Mouse (Mus musculus): ENCODE data around the gene Majin. TPM values are rescaled to one million over a fixed set of nuclear protein-coding genes. Genes with fewer than 3 reads are reported as not detected.

Majin gene
- total and polyA plus RNA-seq, 2 experiments, result not detected

DNA sequence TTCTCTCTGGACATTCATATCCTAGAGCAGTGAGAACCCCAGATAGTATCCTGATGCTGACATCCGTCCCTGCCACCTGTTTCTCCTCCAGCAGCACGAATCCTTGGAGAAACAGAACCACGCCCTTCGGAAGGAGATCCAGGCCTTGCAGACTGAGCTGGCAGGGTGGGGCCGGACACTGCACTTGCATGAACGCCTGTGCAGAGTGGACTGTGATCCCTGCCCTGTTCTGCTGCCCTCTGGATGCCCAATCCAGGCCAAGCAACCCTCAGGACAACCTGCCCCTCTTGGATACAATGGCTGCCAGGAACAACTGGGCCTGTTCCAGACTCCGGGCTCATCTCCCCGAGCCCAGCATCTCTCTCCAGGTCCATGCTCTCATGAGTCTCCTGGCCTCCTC, 13.0 kb upstream of the Majin start:
- Histone ChIP-seq H3K9ac (ENCODE audit: low read depth, low read length) (no peak overlapping the region), H3K4me3 (ENCODE audit: insufficient read depth, low read depth, low read length) (no peak overlapping the region), H3K4me1 (ENCODE audit: control insufficient read depth, insufficient read depth, low read length) (no peaks in the 10 kb centered on the region), H3K79me2 (ENCODE audit: control insufficient read depth, insufficient read depth, low read length) (no peaks in the 10 kb centered on the region), H3K27ac (replicated peaks; ENCODE audit: insufficient read depth, low read depth, low read length) (no peak overlapping the region), H3K27me3 (ENCODE audit: control insufficient read depth, insufficient read depth, low read length) (no peaks in the 10 kb centered on the region), H3K36me3 (ENCODE audit: control insufficient read depth, insufficient read depth, low read length) (no peaks in the 10 kb centered on the region)
- TF ChIP-seq POLR2A (IDR thresholded peaks at IDR 0.05; ENCODE audit: extremely low read depth, insufficient read depth, low read length) (no peak), CTCF (IDR thresholded peaks at IDR 0.05; ENCODE audit: low read depth, low read length) (no peak)
- no peak for DNase-seq (ENCODE audit: extremely low read depth, low read depth, low spot score)
- 77% methylated on average over 8 of the region's 8 CpGs for WGBS

DNA sequence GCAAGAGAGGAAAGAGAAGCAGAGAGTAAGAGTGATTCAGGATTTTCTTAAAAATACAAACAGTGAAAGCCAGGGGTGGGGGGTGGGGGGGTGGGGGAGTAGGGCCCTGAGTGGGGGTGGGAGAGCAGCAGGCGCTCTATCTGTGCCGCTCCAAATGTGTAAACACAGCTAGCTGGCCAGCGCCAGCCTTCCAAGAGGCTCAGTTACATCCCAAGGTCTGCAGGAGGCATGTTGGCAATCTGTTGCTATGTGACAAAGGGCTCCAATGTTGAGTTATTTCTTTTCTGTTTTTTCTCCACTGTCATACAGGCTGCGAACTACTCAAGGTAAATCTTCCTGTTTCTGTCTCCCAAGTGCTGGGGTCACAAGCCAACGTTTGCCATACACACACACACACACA, 9.4 kb upstream of the Majin start:
- WGBS, result 30% methylated on average over 5 of the region's 5 CpGs
- no peak for TF ChIP-seq POLR2A (IDR thresholded peaks at IDR 0.05; ENCODE audit: extremely low read depth, insufficient read depth, low read length)
- no peak for TF ChIP-seq CTCF (IDR thresholded peaks at IDR 0.05; ENCODE audit: low read depth, low read length)
- DNase-seq (ENCODE audit: extremely low read depth, low read depth, low spot score), result peak; percentile 10
- no peaks in the 10 kb centered on the region for H3K27me3 ChIP-seq (ENCODE audit: control insufficient read depth, insufficient read depth, low read length)
- H3K4me3 ChIP-seq (ENCODE audit: insufficient read depth, low read depth, low read length), result no peak overlapping the region
- no peak overlapping the region for H3K27ac ChIP-seq (replicated peaks; ENCODE audit: insufficient read depth, low read depth, low read length)
- no peak overlapping the region for H3K9ac ChIP-seq (ENCODE audit: low read depth, low read length)
- no peaks in the 10 kb centered on the region for H3K4me1 ChIP-seq (ENCODE audit: control insufficient read depth, insufficient read depth, low read length)
- no peaks in the 10 kb centered on the region for H3K79me2 ChIP-seq (ENCODE audit: control insufficient read depth, insufficient read depth, low read length)
- no peaks in the 10 kb centered on the region for H3K36me3 ChIP-seq (ENCODE audit: control insufficient read depth, insufficient read depth, low read length)

DNA sequence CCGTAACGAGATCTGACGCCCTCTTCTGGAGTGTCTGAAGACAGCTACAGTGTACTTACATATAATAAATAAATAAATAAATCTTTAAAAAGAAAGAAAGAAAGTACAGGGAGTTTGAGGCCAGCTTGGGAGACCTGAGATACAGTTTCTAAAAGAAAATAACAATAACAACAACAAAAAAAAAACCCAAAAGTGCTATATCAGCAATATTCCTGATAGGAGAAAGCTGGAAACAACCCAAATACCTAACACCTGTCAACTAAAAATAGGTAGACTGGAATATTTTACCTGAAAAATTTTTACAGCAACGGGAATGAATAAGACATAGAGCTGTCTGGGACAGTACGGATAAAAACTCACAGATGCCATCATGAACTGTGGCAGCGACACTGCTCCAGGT, 5.4 kb upstream of the Majin start:
- no peak for DNase-seq (ENCODE audit: extremely low read depth, low read depth, low spot score)
- WGBS, result 91% methylated on average over 6 of the region's 6 CpGs
- H3K27ac ChIP-seq (replicated peaks; ENCODE audit: insufficient read depth, low read depth, low read length), result no peak overlapping the region
- H3K27me3 ChIP-seq (ENCODE audit: control insufficient read depth, insufficient read depth, low read length), result no peaks in the 10 kb centered on the region
- TF ChIP-seq CTCF (IDR thresholded peaks at IDR 0.05; ENCODE audit: low read depth, low read length), result no peak
- TF ChIP-seq POLR2A (IDR thresholded peaks at IDR 0.05; ENCODE audit: extremely low read depth, insufficient read depth, low read length), result no peak
- no peaks in the 10 kb centered on the region for H3K79me2 ChIP-seq (ENCODE audit: control insufficient read depth, insufficient read depth, low read length)
- H3K4me1 ChIP-seq (ENCODE audit: control insufficient read depth, insufficient read depth, low read length), result no peaks in the 10 kb centered on the region
- no peak overlapping the region for H3K9ac ChIP-seq (ENCODE audit: low read depth, low read length)
- no peaks in the 10 kb centered on the region for H3K36me3 ChIP-seq (ENCODE audit: control insufficient read depth, insufficient read depth, low read length)
- no peak overlapping the region for H3K4me3 ChIP-seq (ENCODE audit: insufficient read depth, low read depth, low read length)

DNA sequence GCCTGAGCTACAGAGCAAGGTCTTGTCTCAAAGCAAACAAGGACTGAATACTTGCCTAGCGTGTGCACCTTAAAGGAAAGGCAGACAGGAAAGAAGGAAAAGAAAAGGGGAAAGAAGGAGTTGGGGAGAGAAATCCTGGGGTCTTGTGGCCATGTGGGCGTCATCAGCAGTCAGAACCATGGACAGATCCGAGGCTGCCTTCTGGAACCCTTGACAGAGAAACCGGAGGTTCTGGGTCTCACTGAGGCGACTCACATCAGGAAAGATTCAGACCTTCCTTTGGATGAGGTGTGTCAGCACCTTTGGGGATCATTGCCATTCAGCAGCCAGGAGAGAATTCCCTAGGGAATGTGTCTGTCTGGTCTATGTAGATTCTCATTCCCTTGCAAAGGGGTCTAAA, 2.6 kb upstream of the Majin start:
- DNase-seq (ENCODE audit: extremely low read depth, low read depth, low spot score), result no peak
- TF ChIP-seq CTCF (IDR thresholded peaks at IDR 0.05; ENCODE audit: low read depth, low read length) (no peak), POLR2A (IDR thresholded peaks at IDR 0.05; ENCODE audit: extremely low read depth, insufficient read depth, low read length) (no peak)
- no peak overlapping the region for H3K4me3 ChIP-seq (ENCODE audit: insufficient read depth, low read depth, low read length)
- no peak overlapping the region for H3K9ac ChIP-seq (ENCODE audit: low read depth, low read length)
- H3K4me1 ChIP-seq (ENCODE audit: control insufficient read depth, insufficient read depth, low read length), result no peaks in the 10 kb centered on the region
- H3K27ac ChIP-seq (replicated peaks; ENCODE audit: insufficient read depth, low read depth, low read length), result no peak overlapping the region
- no peaks in the 10 kb centered on the region for H3K36me3 ChIP-seq (ENCODE audit: control insufficient read depth, insufficient read depth, low read length)
- no peaks in the 10 kb centered on the region for H3K79me2 ChIP-seq (ENCODE audit: control insufficient read depth, insufficient read depth, low read length)
- 21% methylated on average over 5 of the region's 5 CpGs for WGBS
- H3K27me3 ChIP-seq (ENCODE audit: control insufficient read depth, insufficient read depth, low read length), result no peaks in the 10 kb centered on the region

DNA sequence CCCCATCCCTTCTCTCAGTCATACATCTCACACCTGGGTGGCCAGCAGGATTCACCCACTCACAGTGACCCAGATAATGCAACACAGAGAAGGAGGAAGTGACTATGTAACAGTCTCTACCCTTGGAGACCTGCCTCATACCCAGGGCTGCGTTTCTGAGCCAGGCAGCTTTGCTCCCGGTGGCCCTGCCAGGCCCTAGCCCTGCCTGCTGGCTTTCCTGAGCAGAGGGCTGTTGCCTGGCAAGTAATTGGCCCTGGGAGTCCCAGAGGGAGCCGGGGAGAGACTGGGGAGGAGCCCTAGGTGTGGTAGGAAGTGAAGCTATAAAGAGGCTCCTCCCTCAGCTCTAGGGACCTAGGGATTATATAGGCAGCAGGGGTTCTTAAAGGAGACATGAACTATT, 1.7 kb upstream of the Majin start:
- Histone ChIP-seq H3K4me3 (ENCODE audit: insufficient read depth, low read depth, low read length) (no peak overlapping the region), H3K36me3 (ENCODE audit: control insufficient read depth, insufficient read depth, low read length) (no peaks in the 10 kb centered on the region), H3K27ac (replicated peaks; ENCODE audit: insufficient read depth, low read depth, low read length) (no peak overlapping the region), H3K79me2 (ENCODE audit: control insufficient read depth, insufficient read depth, low read length) (no peaks in the 10 kb centered on the region), H3K4me1 (ENCODE audit: control insufficient read depth, insufficient read depth, low read length) (no peaks in the 10 kb centered on the region), H3K9ac (ENCODE audit: low read depth, low read length) (no peak overlapping the region), H3K27me3 (ENCODE audit: control insufficient read depth, insufficient read depth, low read length) (no peaks in the 10 kb centered on the region)
- no peak for DNase-seq (ENCODE audit: extremely low read depth, low read depth, low spot score)
- TF ChIP-seq POLR2A (IDR thresholded peaks at IDR 0.05; ENCODE audit: extremely low read depth, insufficient read depth, low read length) (no peak), CTCF (IDR thresholded peaks at IDR 0.05; ENCODE audit: low read depth, low read length) (no peak)
- 32% methylated on average over 3 of the region's 3 CpGs for WGBS

DNA sequence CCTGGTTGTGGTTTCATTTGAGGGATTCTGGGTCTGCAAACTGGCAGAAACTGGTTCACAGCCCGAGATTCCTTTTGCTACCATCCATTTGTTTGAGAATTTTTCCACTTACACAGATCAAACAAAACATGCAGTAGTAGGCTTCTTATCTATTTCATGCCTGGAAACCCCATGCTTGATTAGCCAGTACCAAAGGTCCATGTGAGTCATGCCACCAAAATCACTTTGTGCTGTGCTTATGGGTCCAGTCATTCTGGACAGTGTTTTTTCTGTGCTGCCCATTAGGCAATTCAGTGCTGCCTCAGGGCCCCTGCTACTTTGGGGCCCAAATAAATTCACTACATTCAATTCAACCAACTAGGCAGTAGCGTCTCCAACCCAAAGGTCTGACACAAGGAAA, 20.1 kb downstream of the Majin start:
- DNase-seq (ENCODE audit: extremely low read depth, low read depth, low spot score), result no peak
- no peaks in the 10 kb centered on the region for H3K27me3 ChIP-seq (ENCODE audit: control insufficient read depth, insufficient read depth, low read length)
- 79% methylated on average over 2 of the region's 2 CpGs for WGBS
- no peaks in the 10 kb centered on the region for H3K36me3 ChIP-seq (ENCODE audit: control insufficient read depth, insufficient read depth, low read length)
- H3K79me2 ChIP-seq (ENCODE audit: control insufficient read depth, insufficient read depth, low read length), result no peaks in the 10 kb centered on the region
- TF ChIP-seq CTCF (IDR thresholded peaks at IDR 0.05; ENCODE audit: low read depth, low read length) (no peak), POLR2A (IDR thresholded peaks at IDR 0.05; ENCODE audit: extremely low read depth, insufficient read depth, low read length) (no peak)
- no peaks in the 10 kb centered on the region for H3K4me1 ChIP-seq (ENCODE audit: control insufficient read depth, insufficient read depth, low read length)
- H3K9ac ChIP-seq (ENCODE audit: low read depth, low read length), result no peak overlapping the region
- no peak overlapping the region for H3K27ac ChIP-seq (replicated peaks; ENCODE audit: insufficient read depth, low read depth, low read length)
- H3K4me3 ChIP-seq (ENCODE audit: insufficient read depth, low read depth, low read length), result no peak overlapping the region

Measured in liver, adult 2 months (tissue).